Mouse (Mus musculus) cortical plate, adult 2 months (tissue): Measurements from ENCODE around the gene Krt73.

Experiments
- CTCF ChIP-seq: fragments of 200-500 bp; IDR thresholded peaks from 2 replicates; pipeline ENCODE4 v1.5.1; 2011; ENCODE audit warnings: mild to moderate bottlenecking, control low read depth, low read length; ENCODE audit not compliant: insufficient read depth; ENCODE audit errors: extremely low read depth
- POLR2A ChIP-seq: fragments of 200-500 bp; IDR thresholded peaks from 2 replicates; pipeline ENCODE4 v1.6.1; 2011; ENCODE audit warnings: mild to moderate bottlenecking, low read length, control low read depth; ENCODE audit not compliant: insufficient read depth; ENCODE audit errors: extremely low read depth

DNA sequence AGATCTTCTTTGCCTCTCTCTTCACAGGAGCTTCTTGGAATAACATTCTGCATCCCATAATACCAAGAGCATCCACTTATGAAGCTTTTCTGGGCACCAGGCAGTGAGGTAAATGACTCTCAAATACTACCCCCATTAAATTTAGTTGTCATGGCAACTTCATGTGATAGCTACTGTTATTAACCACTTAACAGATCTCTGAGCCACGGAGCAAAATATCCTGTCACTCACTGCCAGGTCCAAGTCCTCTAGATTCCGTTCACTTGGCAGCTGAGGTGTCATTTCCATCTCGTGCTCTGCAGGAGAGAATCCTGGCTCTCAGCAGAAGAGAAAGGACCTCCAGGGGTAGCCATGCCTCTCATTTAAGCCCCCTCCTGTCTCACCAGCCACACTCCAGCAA, 11.3 kb downstream of the Krt73 start:
- TF ChIP-seq POLR2A: no peak
- no peak for TF ChIP-seq CTCF
